Mouse (Mus musculus) c-Kit-positive CD71-negative TER-119-negative erythroid progenitor cells, embryonic 14.5 days (primary cell): ENCODE data around the gene Btbd9.
"Not testable (repeated sequence)": the region's sequence is repeated elsewhere in the genome, so short reads cannot be mapped to it uniquely, and the experiment has no call there.

Experiments used
- DNase-seq: peaks from one replicate; pipeline ENCODE4 v3.0.0-alpha.2; 2013; ENCODE audit warnings: low read depth

Btbd9 gene

DNA sequence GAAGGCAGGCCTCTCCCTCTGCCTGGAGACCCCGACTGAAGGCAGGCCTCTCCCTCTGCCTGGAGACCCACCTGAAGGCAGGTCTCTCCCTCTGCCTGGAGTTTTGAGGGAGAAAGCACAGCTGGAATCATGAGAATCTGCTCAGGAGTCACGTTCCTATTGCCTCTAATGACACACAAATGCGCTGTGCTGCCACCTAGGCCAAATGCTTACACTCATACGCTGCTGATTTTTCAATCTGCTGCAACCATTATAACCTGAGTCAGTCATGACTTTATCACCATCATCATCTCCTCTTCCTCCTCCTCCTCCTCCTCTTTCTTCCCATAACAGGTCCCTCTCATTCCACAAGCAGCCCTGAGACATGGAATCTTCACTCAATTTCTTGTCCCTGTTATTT lies 64.3 kb downstream of the Btbd9 start:
- no peak for DNase-seq

DNA sequence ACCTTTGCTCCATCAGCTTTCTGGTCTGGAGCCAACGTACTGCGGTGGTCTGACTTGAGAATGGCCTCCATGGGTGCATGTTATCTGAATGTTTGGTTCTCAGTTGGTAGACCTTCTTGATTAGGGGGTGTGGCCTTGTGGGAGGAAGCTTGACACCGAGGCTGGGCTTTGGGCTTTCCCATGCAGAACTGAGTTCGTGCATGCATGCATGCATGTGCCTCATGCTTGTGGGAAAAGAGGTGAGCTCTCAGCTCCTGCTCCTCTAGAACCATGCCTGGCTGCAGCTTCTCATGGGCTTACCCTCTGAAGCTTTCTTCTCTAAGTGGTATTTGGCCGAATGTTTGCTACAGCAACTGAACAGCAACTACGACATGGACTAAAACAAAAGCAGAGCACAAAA lies 64.9 kb downstream of the Btbd9 start:
- DNase-seq, result no peak

DNA sequence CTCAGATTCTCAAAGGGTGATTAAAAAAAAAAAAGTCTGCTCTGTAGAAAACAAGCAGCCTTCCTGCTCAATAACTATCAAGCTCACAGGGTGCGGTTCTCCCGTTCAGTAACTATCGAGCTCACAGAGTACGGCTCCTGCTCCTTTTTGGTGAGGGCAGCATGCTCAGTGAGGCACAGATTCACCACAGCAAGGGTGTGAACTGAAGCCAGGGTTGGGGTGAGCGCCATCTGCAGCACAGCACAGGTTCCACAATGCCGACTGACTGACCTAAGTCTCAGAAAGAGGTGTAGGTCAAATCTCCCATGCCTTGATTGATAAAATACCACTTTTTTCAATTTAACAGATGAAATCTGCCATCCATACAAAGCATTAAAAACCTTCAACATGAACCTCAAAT lies 66.1 kb downstream of the Btbd9 start:
- no peak for DNase-seq

DNA sequence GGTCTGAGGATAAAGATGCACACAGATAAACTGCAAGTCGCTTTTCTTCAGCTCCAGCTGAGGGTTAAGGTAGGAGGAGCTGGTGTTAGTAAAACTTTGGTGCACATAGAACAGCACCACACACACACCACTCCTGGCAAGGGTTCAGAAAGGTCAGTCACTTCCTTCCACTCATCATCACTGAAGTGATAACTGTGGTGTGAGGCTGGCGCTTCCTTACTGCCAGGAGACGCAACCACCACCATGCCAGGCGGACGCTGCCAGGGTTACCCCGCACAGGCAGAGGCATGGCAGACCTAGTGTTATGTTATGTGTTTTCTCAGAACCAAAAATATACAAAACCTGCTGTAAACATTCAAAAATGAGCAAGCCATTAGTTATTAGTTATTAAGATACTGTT lies 66.6 kb downstream of the Btbd9 start:
- no peak for DNase-seq

DNA sequence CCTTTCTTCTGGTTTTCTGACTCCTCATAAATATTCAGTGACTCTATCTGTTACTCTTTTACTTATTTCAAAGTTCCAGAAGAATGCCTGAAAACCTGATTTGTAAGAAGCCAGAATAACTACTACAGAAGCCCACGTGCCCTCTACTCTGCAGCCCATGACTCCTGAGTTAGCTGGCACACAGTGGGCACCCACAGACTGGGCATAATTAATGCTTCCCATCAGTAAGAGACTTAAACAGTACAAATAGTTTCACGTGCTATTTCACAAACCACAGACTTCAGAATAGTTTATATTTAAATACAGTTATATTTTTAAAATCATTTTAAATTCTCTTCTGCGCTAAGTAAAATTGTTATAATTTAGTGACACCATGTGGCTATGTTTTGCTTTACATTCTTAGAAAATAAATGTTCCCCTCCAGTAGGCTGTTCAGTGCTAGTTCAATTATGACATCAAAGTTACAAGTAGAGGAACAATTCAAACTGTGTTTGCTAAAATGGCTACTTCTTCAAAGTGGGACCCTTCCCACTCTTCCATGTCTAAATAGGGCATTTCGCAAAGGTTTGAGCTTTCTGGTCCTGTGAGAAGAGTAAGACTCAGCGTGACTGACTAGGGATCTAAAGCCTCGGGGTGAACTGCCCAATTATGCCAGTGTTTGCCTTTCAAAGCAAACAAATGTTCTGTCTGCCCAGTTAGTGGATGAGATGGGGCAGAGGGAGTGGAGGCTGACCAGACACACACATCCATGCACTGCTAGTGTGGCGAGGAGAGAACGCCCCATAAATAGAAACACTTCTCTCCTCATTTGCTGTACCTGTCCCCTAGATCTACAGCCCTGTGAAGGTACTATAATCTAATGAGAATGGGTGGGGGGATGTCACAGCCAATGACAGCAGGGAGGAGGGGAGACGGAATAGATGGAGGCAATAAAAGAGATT lies 68.4 kb downstream of the Btbd9 start:
- DNase-seq, result no peak

DNA sequence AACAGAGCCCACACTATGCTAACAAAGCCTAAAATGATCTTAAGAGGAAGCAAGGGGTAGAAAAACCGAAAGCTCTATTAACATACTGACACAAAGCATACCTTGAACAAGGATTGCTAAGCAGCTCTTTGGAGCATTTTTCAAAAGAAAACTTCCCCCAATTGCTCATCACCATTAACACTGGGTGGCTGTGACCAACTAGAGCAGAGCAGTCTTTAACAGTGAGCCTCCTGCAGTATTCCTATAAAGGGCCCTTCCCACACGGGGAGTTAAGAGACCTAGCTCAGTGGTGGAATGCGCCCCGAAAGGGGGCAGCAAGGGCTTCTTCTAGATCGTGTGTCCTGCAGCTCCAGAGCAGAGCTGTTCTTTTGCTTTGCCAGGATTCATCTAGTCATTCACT lies 69.4 kb downstream of the Btbd9 start:
- DNase-seq, result no peak

DNA sequence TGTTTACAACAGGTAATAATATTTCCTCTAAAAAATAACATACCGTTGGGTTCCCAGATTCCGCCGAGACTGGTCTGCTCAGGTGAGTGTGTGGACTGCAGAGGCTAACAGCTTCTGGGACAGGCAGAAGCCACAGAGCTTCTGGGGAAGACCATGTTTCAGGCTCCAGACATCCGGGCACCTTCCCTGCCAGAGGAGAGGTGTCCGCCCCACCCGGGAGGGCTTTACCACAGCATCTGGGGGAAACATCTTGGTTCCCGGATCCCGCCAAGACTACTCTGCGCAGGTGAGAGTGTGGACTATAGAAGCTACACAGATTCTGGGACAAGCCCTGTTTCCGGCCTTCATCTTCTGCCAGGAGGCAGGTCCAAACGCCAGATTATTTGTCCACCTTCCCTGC lies 76.7 kb downstream of the Btbd9 start:
- DNase-seq, result not testable (repeated sequence)

DNA sequence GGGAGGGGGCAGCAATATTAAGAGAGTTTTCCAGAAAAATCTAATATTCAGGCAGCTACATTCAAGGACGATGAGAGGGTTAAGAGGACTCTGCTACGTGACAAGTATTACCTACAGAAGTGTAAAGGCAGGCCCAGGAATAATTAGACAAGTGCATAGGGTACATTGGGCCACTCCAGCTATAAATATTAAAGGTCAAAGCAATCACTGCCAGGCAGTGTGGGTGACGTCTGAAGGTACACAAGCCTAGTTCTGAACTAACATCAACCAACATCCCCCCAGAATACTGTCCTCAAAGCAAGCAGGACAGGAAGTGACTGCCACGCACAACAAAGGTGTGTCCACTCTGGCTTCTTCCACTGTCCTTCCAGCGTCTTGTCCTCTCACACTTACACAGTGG lies 77.5 kb downstream of the Btbd9 start:
- no peak for DNase-seq

DNA sequence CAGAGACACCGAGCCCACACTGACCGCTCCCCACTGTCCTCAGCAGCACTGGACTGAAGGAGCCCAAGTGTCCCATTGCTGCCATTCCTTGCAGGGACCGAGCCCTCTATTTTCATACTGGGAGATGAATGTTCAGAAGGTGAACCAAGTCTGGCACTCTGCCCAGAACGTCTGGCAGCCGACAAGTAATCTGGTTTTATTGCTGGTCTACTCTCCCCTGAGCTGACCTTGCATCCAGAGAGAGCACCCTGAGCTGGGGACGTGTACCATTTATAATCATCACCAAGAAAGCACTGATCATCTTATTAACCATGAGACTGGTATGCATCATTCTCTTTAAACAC lies 77.9 kb downstream of the Btbd9 start:
- DNase-seq, result no peak

DNA sequence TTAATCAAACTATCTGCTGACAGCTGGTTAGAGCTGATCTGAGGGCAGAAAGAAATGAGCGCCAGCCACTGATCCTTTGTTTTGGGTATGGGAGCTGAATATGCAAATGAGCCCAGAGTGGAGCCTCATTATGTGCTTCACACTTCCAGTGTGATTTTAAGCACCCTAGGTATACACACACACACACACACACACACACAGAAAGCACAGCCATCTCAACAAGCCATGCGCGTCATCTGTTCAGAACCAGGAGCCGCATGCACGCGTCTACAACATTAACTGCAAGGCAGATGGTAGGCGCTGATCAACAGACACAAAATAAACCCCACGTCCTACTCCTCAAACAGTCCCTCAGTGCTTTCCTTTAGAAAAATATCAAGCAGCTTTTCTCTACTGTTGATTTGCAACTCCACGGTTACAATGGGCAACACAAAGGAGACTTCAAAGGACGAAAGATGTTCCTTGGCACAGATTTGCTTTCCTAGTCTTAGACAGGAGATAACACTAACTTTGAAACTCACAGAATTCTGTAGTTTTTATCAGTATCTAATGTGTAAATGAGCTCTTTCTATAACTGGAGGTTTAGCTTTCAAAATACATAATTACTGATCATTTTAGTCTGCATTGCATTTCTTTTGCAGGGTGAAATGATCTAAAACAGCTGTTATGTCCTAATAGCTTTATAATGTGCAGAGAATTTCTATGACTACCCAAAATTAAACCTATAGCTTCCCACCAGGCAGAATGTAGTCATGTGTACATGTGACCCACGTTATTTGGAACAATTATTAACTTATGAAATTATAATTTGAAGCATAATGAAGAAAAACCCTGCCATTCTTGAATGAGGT lies 78.5 kb downstream of the Btbd9 start:
- DNase-seq, result no peak

DNA sequence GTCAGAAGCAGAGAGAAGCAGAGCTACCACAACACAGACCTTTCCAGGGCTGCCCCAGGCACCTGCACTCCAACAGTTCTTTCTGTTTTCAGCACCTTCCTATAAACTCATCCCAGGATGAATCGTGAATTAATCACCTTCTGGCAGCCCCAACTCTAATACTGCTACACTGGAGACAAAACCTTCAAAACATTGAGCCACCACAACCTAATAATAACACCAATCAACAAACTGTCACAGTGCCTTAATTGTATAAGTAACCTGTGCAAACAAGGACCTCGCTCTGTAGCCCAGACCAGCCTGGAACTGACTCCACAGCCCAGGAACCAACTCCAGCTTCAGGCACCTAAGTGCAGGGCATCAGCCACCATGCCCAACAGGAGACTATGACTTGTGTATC lies 80.7 kb downstream of the Btbd9 start:
- no peak for DNase-seq

DNA sequence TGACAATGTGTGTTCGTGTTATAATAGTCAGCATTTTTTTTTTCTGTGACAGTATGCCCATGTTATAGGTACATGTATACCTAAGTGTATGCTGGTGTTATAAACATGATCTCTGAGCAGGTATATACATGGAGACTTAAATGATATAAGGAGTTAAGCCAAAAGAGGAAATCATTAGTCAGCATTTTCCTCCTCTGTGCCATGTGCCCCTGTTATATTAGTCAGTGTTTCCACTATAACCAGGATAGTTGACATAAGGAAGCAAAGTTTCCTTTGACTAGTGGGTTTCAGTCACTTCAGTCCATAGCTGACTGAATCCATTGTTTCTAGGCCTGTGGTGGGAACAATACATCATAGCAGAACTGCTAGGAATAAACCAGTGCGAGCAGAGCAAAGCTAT lies 81.1 kb downstream of the Btbd9 start:
- DNase-seq, result no peak

DNA sequence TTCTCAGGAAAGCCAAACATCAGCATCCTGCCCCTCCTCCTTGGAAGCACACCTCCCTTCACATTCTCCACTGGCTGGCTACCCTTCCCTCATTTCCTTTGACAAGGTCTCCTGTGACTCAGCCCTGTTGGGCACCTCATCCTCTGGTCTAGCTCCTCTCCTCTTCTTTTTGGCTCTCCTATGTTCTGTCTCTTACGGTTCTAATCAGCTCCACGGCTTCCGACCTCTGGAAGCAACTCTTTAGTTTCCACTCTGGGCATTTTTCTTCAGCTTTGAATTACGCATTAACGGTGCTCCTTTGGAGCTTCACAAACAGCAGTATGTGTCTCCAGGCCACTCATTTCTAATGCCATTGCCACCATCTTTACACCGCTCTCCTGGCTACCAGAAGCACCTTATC lies 82.8 kb downstream of the Btbd9 start:
- no peak for DNase-seq

DNA sequence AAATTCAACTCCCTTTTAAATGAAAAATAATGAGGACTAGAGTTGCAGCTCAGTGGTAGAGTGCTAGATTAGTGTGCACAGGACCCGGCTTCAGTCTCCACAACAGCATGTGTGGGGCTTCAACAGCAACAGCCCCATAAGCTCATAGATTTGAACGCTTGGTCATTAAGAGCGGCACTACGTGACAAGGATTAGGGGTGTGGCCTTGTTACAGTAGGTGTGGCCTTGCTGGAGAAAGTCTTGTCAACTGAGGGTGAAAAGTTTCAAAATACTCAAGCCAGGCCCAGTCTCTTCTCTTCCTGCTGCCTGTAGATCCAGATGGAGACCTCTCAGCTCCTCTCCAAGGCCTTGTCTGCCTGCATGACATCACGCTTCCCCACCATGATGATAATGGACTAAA lies 84.1 kb downstream of the Btbd9 start:
- DNase-seq, result no peak

DNA sequence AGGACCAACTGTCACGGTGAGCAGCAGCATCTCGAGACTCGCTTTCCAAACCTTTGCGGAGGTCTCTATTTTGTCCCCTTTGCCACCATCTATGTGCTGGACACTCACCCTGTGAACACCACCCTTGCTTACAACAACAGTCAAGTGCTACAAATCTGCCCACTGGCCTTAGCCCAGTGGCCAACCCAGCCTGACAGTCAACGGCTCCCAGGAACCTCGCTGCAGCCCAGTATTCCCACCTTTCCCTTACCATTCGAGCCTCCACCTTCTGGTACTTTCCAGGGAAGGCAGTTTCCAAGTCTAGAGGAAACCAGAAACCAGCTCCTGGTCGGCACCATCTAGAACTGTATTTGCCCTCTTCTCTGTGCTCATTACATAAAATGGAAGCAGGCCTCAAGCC lies 84.7 kb downstream of the Btbd9 start:
- no peak for DNase-seq

DNA sequence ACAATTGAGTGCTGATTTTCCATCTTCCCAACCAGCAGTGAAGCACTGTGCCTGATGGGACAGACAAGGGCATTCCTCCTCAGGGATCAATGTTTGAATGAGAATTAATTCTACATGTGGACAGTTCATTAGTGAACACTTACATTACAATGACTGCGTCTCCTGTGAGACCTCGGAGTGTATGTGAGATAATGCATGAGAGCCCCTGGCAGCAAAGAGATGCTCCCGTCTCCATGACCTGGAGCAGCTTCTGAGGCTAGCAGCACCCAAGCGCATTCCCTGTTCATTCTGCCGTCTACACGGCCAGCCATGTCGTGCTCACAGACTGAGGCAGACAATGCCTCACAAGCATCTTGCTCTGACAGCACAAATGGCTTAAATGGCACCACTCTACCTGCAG lies 85.7 kb downstream of the Btbd9 start:
- no peak for DNase-seq

DNA sequence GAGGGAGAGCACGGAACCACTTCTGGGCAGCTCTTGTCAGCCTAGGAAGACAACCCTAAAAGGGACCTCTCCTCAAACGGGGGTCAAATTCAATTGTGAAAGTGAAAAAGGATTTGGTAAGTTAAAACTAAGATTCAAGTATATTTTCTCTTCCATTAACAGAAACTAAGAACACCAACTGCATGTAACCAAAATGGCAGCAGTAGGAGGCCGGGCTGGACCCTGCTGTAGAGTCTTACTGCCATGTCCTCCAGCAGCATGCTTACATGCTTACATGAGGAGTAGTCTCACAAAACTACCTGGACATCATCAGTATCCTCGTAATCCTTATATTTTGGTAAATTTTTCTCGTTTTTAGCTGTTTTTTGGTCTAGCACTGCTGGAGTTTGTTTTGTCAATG lies 86.2 kb downstream of the Btbd9 start:
- no peak for DNase-seq

DNA sequence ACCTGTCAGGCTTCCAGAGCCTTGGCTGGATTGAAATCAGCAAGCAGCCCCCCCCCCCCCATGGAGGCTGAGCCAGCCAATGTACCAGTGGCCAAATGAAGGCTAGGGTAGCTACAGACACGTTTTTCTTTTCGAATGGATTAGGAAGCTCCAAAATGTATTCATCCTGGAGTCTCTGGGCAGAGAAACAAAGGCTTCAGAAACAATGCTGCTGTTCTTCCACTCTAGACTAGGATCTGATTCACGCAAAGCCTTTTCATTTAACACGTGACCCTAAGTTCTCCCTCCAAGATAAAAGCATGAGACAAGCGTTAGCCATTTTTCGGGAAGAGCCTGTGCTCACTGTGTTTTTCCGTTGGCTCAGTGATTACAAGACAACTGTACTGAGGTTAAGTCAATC lies 86.7 kb downstream of the Btbd9 start:
- DNase-seq, result no peak

DNA sequence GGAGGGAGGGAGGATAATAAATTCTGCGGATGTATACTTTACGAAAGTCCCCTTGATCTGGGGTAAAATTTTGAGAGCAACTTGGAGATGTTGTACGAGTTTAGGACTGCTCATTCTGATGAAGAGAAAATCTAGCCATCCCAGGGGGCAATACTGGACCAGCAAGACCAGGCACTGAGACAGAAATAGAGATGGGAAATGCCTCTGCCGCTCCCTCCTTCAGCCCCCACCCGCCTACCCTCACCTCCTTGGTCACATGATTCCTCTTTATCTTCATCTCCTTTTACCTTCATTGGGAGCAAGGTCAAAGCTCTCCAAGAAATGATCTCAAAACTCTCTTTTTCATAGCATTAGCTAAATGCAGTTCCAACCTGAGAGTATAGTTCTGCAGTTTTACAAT lies 88.6 kb downstream of the Btbd9 start:
- no peak for DNase-seq

DNA sequence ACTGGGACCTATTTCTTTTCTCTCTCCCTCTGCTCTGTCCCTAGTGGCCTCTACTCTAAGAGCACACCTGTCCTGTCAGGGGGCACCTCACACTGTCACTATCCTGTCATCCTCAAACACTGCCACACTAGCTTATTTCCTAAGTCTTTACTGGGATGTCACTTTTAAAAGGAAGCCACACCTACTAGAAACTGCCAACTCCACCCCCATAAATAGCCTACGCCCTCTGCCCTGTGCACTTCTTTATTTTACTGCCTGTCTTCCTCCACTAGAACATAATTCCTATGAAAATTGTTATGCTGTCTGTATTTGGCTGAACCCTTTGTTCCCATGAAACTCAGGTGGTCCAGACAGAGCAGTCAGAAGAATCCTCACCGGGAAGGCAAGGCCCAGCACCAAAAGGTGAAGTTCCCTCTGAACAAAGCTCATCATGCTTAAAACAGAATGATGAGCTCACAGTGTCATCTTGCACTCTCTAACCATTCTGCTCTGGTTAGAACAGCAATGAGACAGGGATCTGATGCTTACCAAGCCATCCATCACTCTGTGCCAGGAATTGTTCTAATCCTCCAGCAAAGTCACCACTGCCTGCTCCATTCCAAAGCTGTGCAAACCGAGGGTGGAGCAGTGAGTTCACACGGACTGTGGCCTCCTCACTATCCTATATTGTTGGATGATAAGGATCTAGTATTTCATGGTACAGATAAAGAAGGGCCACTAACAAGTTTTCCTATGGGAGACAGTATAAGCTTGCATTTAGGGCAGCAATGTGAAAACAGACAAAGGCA lies 91.0 kb downstream of the Btbd9 start:
- no peak for DNase-seq

DNA sequence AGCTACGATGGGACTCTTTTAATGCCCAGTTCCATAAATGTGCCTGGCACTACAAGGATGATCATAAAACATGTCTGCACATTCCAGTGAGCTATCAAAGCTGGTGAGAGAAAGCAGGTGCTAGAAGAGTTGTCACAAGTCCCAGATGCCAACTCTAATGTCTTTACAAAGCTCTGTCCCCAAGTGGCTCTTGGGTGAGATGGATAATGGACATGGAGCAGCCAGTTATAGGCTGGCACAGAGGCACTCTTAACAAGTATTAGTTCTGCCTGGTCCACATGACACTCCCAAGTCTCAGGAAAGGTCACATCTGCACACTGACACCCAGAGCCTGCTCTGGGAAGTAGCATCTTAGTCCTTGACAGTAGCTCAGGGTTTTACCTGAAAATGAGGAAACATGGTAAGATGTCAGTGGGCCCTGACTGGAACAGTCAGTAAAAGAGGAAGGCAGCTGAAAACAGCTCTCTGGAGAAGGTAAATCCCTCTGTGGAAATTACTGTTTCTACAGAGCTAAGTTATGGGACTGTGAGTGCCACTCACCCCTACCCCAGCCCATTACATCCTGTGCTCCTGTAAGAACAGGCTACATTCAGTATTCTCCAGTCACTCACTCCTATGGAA lies 91.7 kb downstream of the Btbd9 start:
- no peak for DNase-seq

DNA sequence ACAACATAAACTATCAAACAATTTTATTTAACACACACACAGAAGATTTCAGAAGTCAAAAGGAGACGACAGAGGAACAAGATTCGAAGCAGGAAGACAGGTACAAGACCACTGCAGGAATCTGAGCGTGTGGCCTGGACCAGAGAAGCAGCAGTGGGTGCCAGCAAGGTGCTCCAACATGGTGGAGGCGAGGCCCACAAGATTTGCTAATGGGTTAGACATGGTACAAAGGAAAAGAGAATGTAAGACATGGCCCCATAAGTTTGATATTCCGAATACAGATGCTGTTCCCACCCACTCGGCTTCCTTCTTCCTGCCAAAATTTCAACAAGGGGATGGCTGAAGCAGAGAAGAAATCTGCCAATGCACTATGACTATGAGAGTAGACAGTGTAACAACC lies 94.5 kb downstream of the Btbd9 start:
- no peak for DNase-seq
